Mouse (Mus musculus) C2C12 (cell line): ENCODE data around the gene Adam12. TPM values are rescaled to one million over a fixed set of nuclear protein-coding genes. Genes with fewer than 3 reads are reported as not detected.

Experiments
- H3K27me3 ChIP-seq: one replicate; pipeline ENCODE4 v1.6.1; 2011; ENCODE audit not compliant: control insufficient read depth, insufficient read depth, insufficient read length
- H3K36me3 ChIP-seq: one replicate; pipeline ENCODE4 v1.6.1; 2011; ENCODE audit not compliant: control insufficient read depth, insufficient read depth
- H3K4me3 ChIP-seq: one replicate; pipeline ENCODE4 v1.5.1; 2011; ENCODE audit warnings: mild to moderate bottlenecking, control low read depth; ENCODE audit not compliant: poor library complexity, insufficient read depth, severe bottlenecking
- H3K79me2 ChIP-seq: one replicate; pipeline ENCODE4 v1.6.1; 2011; ENCODE audit not compliant: control insufficient read depth, insufficient read depth
- H3K79me3 ChIP-seq: one replicate; pipeline ENCODE4 v1.6.1; 2011; ENCODE audit warnings: low read depth, control low read depth
- H3ac ChIP-seq: one replicate; pipeline ENCODE3; 2011; ENCODE audit warnings: low read depth; ENCODE audit not compliant: control insufficient read depth, insufficient read length
- CEBPB ChIP-seq: IDR thresholded peaks from one replicate; pipeline ENCODE4 v1.6.1; 2011; ENCODE audit warnings: low read depth, mild to moderate bottlenecking, control low read depth, moderate library complexity
- CTCF ChIP-seq: IDR thresholded peaks from one replicate; pipeline ENCODE4 v1.5.1; 2011; ENCODE audit not compliant: control insufficient read depth, insufficient read depth, insufficient read length
- FOSL1 ChIP-seq: IDR thresholded peaks from one replicate; pipeline ENCODE4 v1.8.0; 2011; ENCODE audit warnings: mild to moderate bottlenecking, low read length; ENCODE audit not compliant: poor library complexity, insufficient read depth, severe bottlenecking
- MAX ChIP-seq: IDR thresholded peaks from one replicate; pipeline ENCODE4 v1.6.1; 2011; ENCODE audit warnings: mild to moderate bottlenecking, control low read depth
- MYOD1 ChIP-seq: IDR thresholded peaks from one replicate; pipeline ENCODE4 v1.6.1; 2011; ENCODE audit warnings: low read depth; ENCODE audit not compliant: control insufficient read depth, insufficient read length
- MYOG ChIP-seq: IDR thresholded peaks from one replicate; pipeline ENCODE4 v1.6.1; 2011; ENCODE audit not compliant: control insufficient read depth, insufficient read length; ENCODE audit errors: extremely low read depth
- USF1 ChIP-seq: IDR thresholded peaks from one replicate; pipeline ENCODE4 v1.6.1; 2011; ENCODE audit warnings: low read depth, mild to moderate bottlenecking, control low read depth, moderate library complexity
- polyA plus RNA-seq: library from polyadenylated mRNA; unstranded; fragments of >200 nt; fragmentation: generic; extraction: Trizol; gene quantifications from one replicate; pipeline ENCODE4 v1.2.1, GENCODE M21; 2012; ENCODE audit warnings: missing spikeins

The Adam12 gene
- polyA plus RNA-seq, 1 experiment, result 14.7 TPM

DNA sequence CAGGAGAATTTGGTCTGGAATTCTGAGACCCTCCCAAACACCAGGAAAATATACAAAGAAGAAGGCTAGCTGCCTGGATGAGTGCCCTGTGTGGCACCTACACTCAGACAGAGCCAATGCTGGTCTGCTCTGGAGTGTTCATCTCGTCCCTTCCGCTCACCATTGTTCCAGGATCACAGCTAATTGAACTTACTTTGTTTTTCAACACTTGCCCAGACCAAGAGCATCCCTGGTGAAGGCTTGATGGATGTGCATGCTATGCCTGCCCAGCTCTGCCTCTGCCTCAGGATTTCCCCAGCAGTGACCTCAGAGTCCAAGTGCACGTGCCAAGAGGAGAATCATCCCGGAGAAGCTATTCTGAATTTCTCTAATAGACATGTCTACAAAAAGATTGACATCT, 9.3 kb upstream of the Adam12 start:
- Histone ChIP-seq H3K36me3 (no peaks in the 10 kb centered on the region), H3K27me3 (no peaks in the 10 kb centered on the region), H3ac (no peak overlapping the region), H3K79me2 (no peaks in the 10 kb centered on the region), H3K4me3 (no peak overlapping the region), H3K79me3 (no peaks in the 10 kb centered on the region)
- TF ChIP-seq MYOD1 (no peak), MAX (no peak), MYOG (no peak), USF1 (no peak), CEBPB (no peak), CTCF (no peak), FOSL1 (no peak)

GRCm38 (mm10) chr7:134240579-134240978, 8.6 kb upstream of the Adam12 start:
- H3K36me3 ChIP-seq, result no peaks in the 10 kb centered on the region
- no peak for TF ChIP-seq FOSL1
- no peak for TF ChIP-seq CTCF
- no peak for TF ChIP-seq CEBPB
- TF ChIP-seq MYOD1, result no peak
- TF ChIP-seq USF1, result no peak
- no peak for TF ChIP-seq MYOG
- TF ChIP-seq MAX, result no peak
- no peaks in the 10 kb centered on the region for H3K79me3 ChIP-seq
- no peaks in the 10 kb centered on the region for H3K79me2 ChIP-seq
- H3K4me3 ChIP-seq, result no peak overlapping the region
- no peaks in the 10 kb centered on the region for H3K27me3 ChIP-seq
- no peak overlapping the region for H3ac ChIP-seq

- no peaks in the 10 kb centered on the region for H3K79me2 ChIP-seq
- H3K4me3 ChIP-seq, result no peak overlapping the region
- no peak overlapping the region for H3ac ChIP-seq
- TF ChIP-seq FOSL1, result no peak
- TF ChIP-seq MAX, result no peak
- no peak for TF ChIP-seq MYOG
- TF ChIP-seq CEBPB, result no peak
- no peak for TF ChIP-seq MYOD1
- no peak for TF ChIP-seq CTCF
- no peak for TF ChIP-seq USF1
- H3K27me3 ChIP-seq, result no peaks in the 10 kb centered on the region
- H3K79me3 ChIP-seq, result no peaks in the 10 kb centered on the region
- H3K36me3 ChIP-seq, result no peaks in the 10 kb centered on the region
Observed at GRCm38 (mm10) chr7:134238863-134239262, 6.9 kb upstream of the Adam12 start.

GRCm38 (mm10) chr7:134237356-134237755, 5.4 kb upstream of the Adam12 start:
- H3ac ChIP-seq, result no peak overlapping the region
- H3K36me3 ChIP-seq, result no peaks in the 10 kb centered on the region
- no peak for TF ChIP-seq CTCF
- TF ChIP-seq MAX, result no peak
- no peak for TF ChIP-seq FOSL1
- TF ChIP-seq CEBPB, result no peak
- no peak overlapping the region for H3K4me3 ChIP-seq
- H3K79me2 ChIP-seq, result no peaks in the 10 kb centered on the region
- no peaks in the 10 kb centered on the region for H3K79me3 ChIP-seq
- H3K27me3 ChIP-seq, result no peaks in the 10 kb centered on the region

- Histone ChIP-seq H3K79me3 (no peaks in the 10 kb centered on the region), H3ac (no peak overlapping the region), H3K79me2 (no peaks in the 10 kb centered on the region), H3K4me3 (no peak overlapping the region), H3K36me3 (no peaks in the 10 kb centered on the region), H3K27me3 (no peaks in the 10 kb centered on the region)
- TF ChIP-seq FOSL1 (no peak), CEBPB (no peak), MAX (no peak), MYOG (no peak), USF1 (no peak), MYOD1 (no peak)
Observed at GRCm38 (mm10) chr7:134236727-134237126, 4.8 kb upstream of the Adam12 start.

GRCm38 (mm10) chr7:134235552-134235951, 3.6 kb upstream of the Adam12 start:
- TF ChIP-seq CEBPB (no peak), USF1 (no peak), MAX (no peak), MYOG (no peak), MYOD1 (no peak), FOSL1 (no peak), CTCF (no peak)
- H3K27me3 ChIP-seq, result no peaks in the 10 kb centered on the region
- H3K36me3 ChIP-seq, result no peaks in the 10 kb centered on the region
- H3K79me3 ChIP-seq, result no peaks in the 10 kb centered on the region
- no peak overlapping the region for H3K4me3 ChIP-seq
- no peaks in the 10 kb centered on the region for H3K79me2 ChIP-seq
- no peak overlapping the region for H3ac ChIP-seq
